Mouse (Mus musculus) G1E (cell line): ENCODE data around the gene Ifi202b.
"Not testable (repeated sequence)": the region's sequence is repeated elsewhere in the genome, so short reads cannot be mapped to it uniquely, and the experiment has no call there.

Source experiments
- CTCF ChIP-seq: IDR thresholded peaks from 2 replicates; pipeline ENCODE4 v1.5.1; 2012; ENCODE audit warnings: low read depth, low read length, inconsistent platforms, mixed read lengths
- GATA1 ChIP-seq: IDR thresholded peaks from 2 replicates; pipeline ENCODE4 v1.6.1; 2012; ENCODE audit warnings: borderline replicate concordance, low read length, inconsistent platforms, mixed read lengths
- GATA2 ChIP-seq: IDR thresholded peaks from 2 replicates; pipeline ENCODE4 v1.6.1; 2012; ENCODE audit warnings: low read depth, low read length, inconsistent platforms, borderline replicate concordance
- POLR2AphosphoS5 ChIP-seq: IDR thresholded peaks from 2 replicates; pipeline ENCODE4 v1.6.1; 2012; ENCODE audit warnings: low read depth, low read length, inconsistent platforms; ENCODE audit not compliant: insufficient replicate concordance
- TAL1 ChIP-seq: conservative IDR thresholded peaks from 2 replicates; pipeline ENCODE4 v1.6.1; 2012; ENCODE audit warnings: low read depth, low read length, inconsistent platforms, mixed read lengths

- TF ChIP-seq CTCF, GATA1, TAL1, GATA2, POLR2AphosphoS5: not testable (repeated sequence)
These were observed 26.6 kb downstream of the Ifi202b start for GRCm38 (mm10) chr1:173955839-173956527.
